Mouse (Mus musculus): Measurements from ENCODE around the gene Zfp326.

DNA sequence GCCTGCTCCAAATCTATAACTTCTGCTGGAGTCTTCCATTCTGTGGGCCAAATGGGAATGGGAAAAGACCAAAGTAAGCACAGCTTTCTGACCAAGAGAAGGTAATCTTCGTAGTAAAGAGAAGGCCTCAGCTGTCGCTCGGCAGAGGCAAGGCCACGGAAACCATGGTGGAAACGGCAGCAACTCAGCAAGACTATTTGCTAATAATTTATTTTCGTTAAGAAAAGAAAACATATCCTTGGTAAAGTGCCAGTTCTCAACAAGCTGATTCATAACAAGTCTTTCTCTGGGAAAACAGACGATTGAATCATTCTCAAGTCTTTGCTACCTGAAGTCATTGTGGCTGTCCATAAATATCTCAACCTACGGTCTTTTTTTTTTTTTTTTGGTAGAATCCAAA, 28.6 kb upstream of the Zfp326 start:
- no peak for TF ChIP-seq POLR2A (IDR thresholded peaks at IDR 0.05; ENCODE audit: insufficient read depth, low read length)
- TF ChIP-seq CTCF (IDR thresholded peaks at IDR 0.05; ENCODE audit: low read depth, low read length), result no peak
